ENCODE assay signal across 12 mouse cellular contexts in the genomic region with DNA sequence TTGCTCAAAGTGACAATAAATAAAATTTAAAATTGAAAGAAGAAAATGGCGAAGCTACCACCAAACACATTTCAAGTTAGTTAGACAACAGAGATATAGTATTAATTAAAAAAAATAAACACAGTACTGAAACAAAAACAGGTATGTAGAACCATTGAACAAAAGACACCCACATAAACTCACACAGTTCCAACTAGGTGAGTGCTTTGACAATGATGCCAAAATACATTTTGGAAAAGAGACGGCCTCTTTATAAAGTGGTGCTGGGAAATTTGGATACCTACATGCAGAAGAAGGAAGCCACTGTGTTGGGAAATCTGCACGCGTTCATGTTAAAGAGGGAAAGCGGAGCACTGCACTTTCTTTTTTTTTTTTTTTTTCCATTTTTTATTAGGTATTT.
"Had no signal": no experiment of that assay in that cellular context is flagged by ENCODE, and none has a peak within 500 bp of the region (broad histone marks: within the 10 kb centered on the region; RNA-seq: fewer than 3 reads in every experiment).

No protein-coding gene starts in this region.

- DNase-seq: left cerebral cortex, postnatal 4 days; liver; liver, embryonic 13.5 days; liver, postnatal 0 days; lung, adult 18-20 months; lung, adult 2 months; lung, embryonic 14.5 days; lung, postnatal 10 days; lung, postnatal 14 days; lung, postnatal 36 days; lung, postnatal 4 days; midbrain, embryonic 14.5 days had no signal
